Mouse (Mus musculus) E14TG2a.4 (cell line): ENCODE data around the gene 1700012B07Rik.

Experiments
- H3K27me3 ChIP-seq: 2 replicates; pipeline ENCODE4 v1.6.1; 2014; ENCODE audit warnings: low read length, control low read depth; ENCODE audit not compliant: insufficient read depth
- H3K36me3 ChIP-seq: 2 replicates; pipeline ENCODE4 v1.6.1; 2014; ENCODE audit warnings: low read length, control low read depth; ENCODE audit not compliant: insufficient read depth
- H3K4me1 ChIP-seq: replicated peaks from 2 replicates; pipeline ENCODE4 v1.6.1; 2014; ENCODE audit warnings: low read depth, low read length, control low read depth
- H3K4me3 ChIP-seq: replicated peaks from 2 replicates; pipeline ENCODE4 v1.5.1; 2014; ENCODE audit warnings: mild to moderate bottlenecking, low read length
- H3K9me3 ChIP-seq: 2 replicates; pipeline ENCODE4 v1.6.1; 2014; ENCODE audit warnings: low read length, control low read depth
- CTCF ChIP-seq: conservative IDR thresholded peaks from 2 replicates; pipeline ENCODE4 v1.5.1; 2014; ENCODE audit warnings: low read length
- NANOG ChIP-seq: IDR thresholded peaks from 2 replicates; pipeline ENCODE4 v1.6.1; 2014; ENCODE audit warnings: borderline replicate concordance, low read length, mixed read lengths
- POU5F1 ChIP-seq: IDR thresholded peaks from 2 replicates; pipeline ENCODE4 v1.6.1; 2014; ENCODE audit warnings: low read length, borderline replicate concordance

1700012B07Rik gene

DNA sequence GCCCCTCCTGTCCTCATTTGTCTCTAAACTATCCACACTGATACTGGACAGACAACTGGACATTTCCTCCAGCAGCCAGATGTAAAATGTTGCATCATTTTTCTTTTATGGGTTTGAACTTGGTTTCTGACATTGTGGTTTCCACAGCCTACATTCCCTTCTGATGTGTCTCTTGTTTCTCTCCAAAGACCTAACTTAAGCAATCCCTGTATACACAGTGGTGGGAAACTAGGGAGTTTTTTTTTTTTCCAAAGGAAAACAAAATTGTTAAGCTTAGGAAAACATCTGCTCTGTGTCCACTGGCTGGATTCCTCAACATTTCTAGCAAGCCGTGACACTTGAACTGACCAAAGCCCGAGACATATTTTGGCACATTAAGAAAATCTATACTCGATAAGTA, 10.4 kb downstream of the 1700012B07Rik start:
- Histone ChIP-seq H3K4me1 (no peaks in the 10 kb centered on the region), H3K4me3 (no peak overlapping the region), H3K36me3 (no peaks in the 10 kb centered on the region), H3K27me3 (0 out of 2 replicates have a peak, but pooled peaks cover 4% of the 10 kb centered on the region), H3K9me3 (peaks cover 5% of the 10 kb centered on the region; the same call in 1 of the 2 replicates)
- no peak for TF ChIP-seq NANOG
- no peak for TF ChIP-seq CTCF

DNA sequence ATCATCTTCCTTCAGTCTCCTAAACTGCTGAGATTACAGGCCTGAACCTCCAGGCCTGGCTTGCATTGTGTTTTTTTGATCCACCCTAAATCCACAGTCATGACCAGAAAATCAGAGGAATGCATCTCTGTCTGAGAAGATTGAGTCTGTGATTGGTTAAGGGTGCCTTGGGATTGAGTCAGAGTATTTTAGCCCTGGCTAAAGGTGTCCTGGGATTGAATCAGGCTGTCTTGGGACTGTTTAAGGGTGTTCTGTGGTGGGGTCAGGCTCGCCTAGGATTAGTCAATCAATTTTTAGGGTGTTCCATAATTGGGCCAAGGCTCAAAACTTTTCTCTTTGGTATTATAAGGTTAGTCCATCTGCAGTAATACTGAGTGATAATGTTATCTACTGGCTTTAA, 10.9 kb downstream of the 1700012B07Rik start:
- Histone ChIP-seq H3K27me3 (0 out of 2 replicates have a peak, but pooled peaks cover 4% of the 10 kb centered on the region), H3K4me1 (no peaks in the 10 kb centered on the region), H3K9me3 (peaks cover 5% of the 10 kb centered on the region; the same call in 1 of the 2 replicates), H3K4me3 (no peak overlapping the region), H3K36me3 (no peaks in the 10 kb centered on the region)
- no peak for TF ChIP-seq NANOG

DNA sequence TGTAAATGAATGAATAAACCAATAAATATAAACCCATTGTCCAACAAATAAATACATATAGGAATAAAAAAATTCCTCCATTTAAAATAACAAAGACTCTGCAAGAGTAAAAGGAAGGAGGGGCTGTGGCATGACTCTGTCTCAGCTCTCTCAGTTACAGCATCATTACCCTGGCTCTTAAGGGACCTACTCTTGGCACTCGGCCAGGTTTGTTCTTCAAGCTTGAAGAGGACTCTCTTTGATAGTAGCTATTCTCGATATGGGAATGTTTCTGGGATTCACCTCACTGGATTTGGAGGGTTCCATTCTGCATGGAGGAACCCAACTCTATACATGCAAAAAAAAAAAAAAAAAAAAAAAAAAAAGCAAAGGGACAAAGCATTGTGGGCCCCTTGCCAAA, 16.1 kb downstream of the 1700012B07Rik start:
- Histone ChIP-seq H3K4me1 (no peaks in the 10 kb centered on the region; the same call in 1 of the 2 replicates), H3K36me3 (no peaks in the 10 kb centered on the region), H3K9me3 (peaks cover 21% of the 10 kb centered on the region), H3K27me3 (peaks cover 4% of the 10 kb centered on the region; the same call in 1 of the 2 replicates), H3K4me3 (no peak overlapping the region)
- TF ChIP-seq POU5F1 (no peak), CTCF (no peak), NANOG (no peak)

GRCm38 (mm10) chr11:109809175-109809855, 18.5 kb downstream of the 1700012B07Rik start:
- Histone ChIP-seq H3K4me1 (no peaks in the 10 kb centered on the region; the same call in 1 of the 2 replicates), H3K4me3 (no peak overlapping the region), H3K9me3 (peaks cover 21% of the 10 kb centered on the region), H3K36me3 (no peaks in the 10 kb centered on the region), H3K27me3 (no peaks in the 10 kb centered on the region; the same call in 1 of the 2 replicates)
- TF ChIP-seq CTCF (no peak), NANOG (no peak), POU5F1 (no peak)

DNA sequence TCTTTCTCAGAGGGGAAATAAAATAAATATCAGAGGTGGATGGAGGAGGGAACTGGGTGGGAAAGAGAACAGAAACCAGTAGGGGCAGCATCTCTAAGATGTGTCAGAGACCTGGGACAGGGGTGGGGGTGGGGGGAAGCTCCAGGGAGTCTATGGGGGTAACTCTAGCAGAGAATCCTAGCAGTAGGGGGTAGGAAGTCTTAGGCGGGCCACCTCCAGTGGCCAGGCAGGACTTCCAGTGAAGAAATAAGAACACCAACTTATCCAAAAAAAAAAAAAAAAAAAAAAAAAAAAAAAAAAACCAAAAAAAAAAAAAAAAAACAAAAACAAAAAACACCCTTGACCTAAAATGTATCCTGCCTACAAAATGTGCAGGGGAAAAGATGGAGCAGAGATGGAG, 26.3 kb downstream of the 1700012B07Rik start:
- H3K36me3 ChIP-seq: no peaks in the 10 kb centered on the region
- H3K4me3 ChIP-seq: no peak overlapping the region
- no peaks in the 10 kb centered on the region for H3K4me1 ChIP-seq
- H3K27me3 ChIP-seq: no peaks in the 10 kb centered on the region
- H3K9me3 ChIP-seq: peaks cover 18% of the 10 kb centered on the region
- no peak for TF ChIP-seq CTCF
- TF ChIP-seq POU5F1: no peak
- TF ChIP-seq NANOG: no peak

GRCm38 (mm10) chr11:109797531-109797930, 30.3 kb downstream of the 1700012B07Rik start:
- Histone ChIP-seq H3K36me3 (no peaks in the 10 kb centered on the region), H3K4me1 (no peaks in the 10 kb centered on the region), H3K9me3 (peaks cover 18% of the 10 kb centered on the region), H3K4me3 (no peak overlapping the region), H3K27me3 (no peaks in the 10 kb centered on the region)
- TF ChIP-seq POU5F1: no peak
- TF ChIP-seq CTCF: no peak
- TF ChIP-seq NANOG: no peak

GRCm38 (mm10) chr11:109795536-109795935, 32.3 kb downstream of the 1700012B07Rik start:
- Histone ChIP-seq H3K36me3 (no peaks in the 10 kb centered on the region), H3K4me3 (no peak overlapping the region)

GRCm38 (mm10) chr11:109793578-109793977, 34.3 kb downstream of the 1700012B07Rik start:
- Histone ChIP-seq H3K4me3 (no peak overlapping the region), H3K27me3 (no peaks in the 10 kb centered on the region), H3K4me1 (no peaks in the 10 kb centered on the region), H3K36me3 (no peaks in the 10 kb centered on the region), H3K9me3 (no peaks in the 10 kb centered on the region; the same call in 1 of the 2 replicates)
- TF ChIP-seq POU5F1 (no peak), CTCF (no peak), NANOG (no peak)

More at GRCm38 (mm10) chr11:109795536-109795935, 32.3 kb downstream of the 1700012B07Rik start:
- Histone ChIP-seq H3K9me3 (peaks cover 18% of the 10 kb centered on the region), H3K27me3 (no peaks in the 10 kb centered on the region), H3K4me1 (no peaks in the 10 kb centered on the region)
- no peak for TF ChIP-seq POU5F1
- no peak for TF ChIP-seq CTCF
- TF ChIP-seq NANOG: no peak
